In genomic region chr13:73310183-73310929, GRCm38 (mm10) we compare ENCODE assay signal across 9 mouse cellular contexts. TPM values are rescaled to one million over a fixed set of nuclear protein-coding genes. Genes with fewer than 3 reads are reported as not detected.
DNase-seq lines count a peak whose midpoint lies in the region; ATAC-seq lines count a peak whose summit lies in the region.
"Had no signal": no experiment of that assay in that cellular context is flagged by ENCODE, and none has a peak within 500 bp of the region (broad histone marks: within the 10 kb centered on the region; RNA-seq: fewer than 3 reads in every experiment).

No protein-coding gene starts in this region.

- ATAC-seq in forebrain, embryonic 13.5 days, result peak; percentile 58; the same call in 1 of the 2 replicates
- ATAC-seq in inflammation-experienced regulatory T-cells, adult 6 months, result peak; percentile 49
- ATAC-seq in lung, embryonic 16.5 days (ENCODE audit: low read depth), result peak; percentile 67

- no peak overlapping the region for H3K4me2 ChIP-seq in forebrain, embryonic 13.5 days
- no peak overlapping the region for H3K4me2 ChIP-seq in lung, embryonic 16.5 days (ENCODE audit: low read depth, low read length)

- no peak overlapping the region for H3K4me3 ChIP-seq in forebrain, embryonic 13.5 days
- H3K4me3 ChIP-seq in lung, embryonic 16.5 days (ENCODE audit: low read length), result no peak overlapping the region
- H3K4me3 ChIP-seq: megakaryocyte, embryonic 14.5 days had no signal

- WGBS in forebrain, embryonic 13.5 days, result 19% methylated on average over 8 of the region's 8 CpGs
- WGBS in lung, embryonic 16.5 days, result 12% methylated on average over 8 of the region's 8 CpGs

- DNase-seq in cerebellum, postnatal 36 days, result peak; percentile 17 to 21
- no peak for DNase-seq in cerebellum, adult 8-10 months
- DNase-seq in 416B (ENCODE audit: low read depth), result peak; percentile 41
- peak; percentile 75 for DNase-seq in adrenal gland, postnatal 10 days
- DNase-seq in spleen, postnatal 4 days (ENCODE audit: low spot score in 2 of 2), result peak; percentile 35 to 77

- no peak overlapping the region for H3K27ac ChIP-seq in forebrain, embryonic 13.5 days
- no peak overlapping the region for H3K27ac ChIP-seq in lung, embryonic 16.5 days (ENCODE audit: low read length)

- no peak overlapping the region for H3K9ac ChIP-seq in forebrain, embryonic 13.5 days
- no peak overlapping the region for H3K9ac ChIP-seq in lung, embryonic 16.5 days (ENCODE audit: low read length)

- no peaks in the 10 kb centered on the region for H3K9me3 ChIP-seq in forebrain, embryonic 13.5 days (replicated peaks)
- H3K9me3 ChIP-seq in lung, embryonic 16.5 days (ENCODE audit: control insufficient read depth, low read length), result no peaks in the 10 kb centered on the region
- H3K9me3 ChIP-seq: megakaryocyte, embryonic 14.5 days had no signal

- H3K27me3 ChIP-seq in forebrain, embryonic 13.5 days, result 0 out of 2 replicates have a peak, but pooled peaks cover 5% of the 10 kb centered on the region
- no peaks in the 10 kb centered on the region for H3K27me3 ChIP-seq in lung, embryonic 16.5 days (ENCODE audit: control insufficient read depth, insufficient read depth, low read depth, low read length)

- H3K36me3 ChIP-seq in forebrain, embryonic 13.5 days (ENCODE audit: poor library complexity, severe bottlenecking), result peaks cover 3% of the 10 kb centered on the region; the same call in 1 of the 2 replicates
- no peaks in the 10 kb centered on the region for H3K36me3 ChIP-seq in lung, embryonic 16.5 days (ENCODE audit: control insufficient read depth, insufficient read depth, low read length)

- peaks cover 14% of the 10 kb centered on the region for H3K4me1 ChIP-seq in forebrain, embryonic 13.5 days
- no peaks in the 10 kb centered on the region for H3K4me1 ChIP-seq in lung, embryonic 16.5 days (replicated peaks; ENCODE audit: control insufficient read depth, insufficient read depth, low read length)

RNA-seq across cellular contexts. Expression of gene Mrpl36, which starts 18.0 kb away (rescaled TPM):
- total RNA-seq in adrenal gland, postnatal 10 days (2021), result 10 to 100 TPM; 61.6 to 71.0 TPM
- 114 and 115 TPM in 2 replicates for polyA plus RNA-seq in forebrain, embryonic 13.5 days (2015; fragmentation: Nextera tagmentation; extraction: Ambion mirVana)
- 100 to 1,000 TPM; 116 to 149 (median 137) TPM for polyA plus RNA-seq in inflammation-experienced regulatory T-cells, adult 6 months (2017; shearing (Covaris generic))
- polyA plus RNA-seq in lung, embryonic 16.5 days (2015; fragmentation: Nextera tagmentation; extraction: Ambion mirVana), result 122 and 124 TPM in 2 replicates

RNA-seq across cellular contexts. Expression of gene Ndufs6, which starts 18.0 kb away (rescaled TPM):
- 100 to 1,000 TPM; 409 to 487 TPM for total RNA-seq in adrenal gland, postnatal 10 days (2021)
- polyA plus RNA-seq in forebrain, embryonic 13.5 days (2015; fragmentation: Nextera tagmentation; extraction: Ambion mirVana), result 386 and 392 TPM in 2 replicates
- 100 to 1,000 TPM; 118 to 174 (median 174) TPM for polyA plus RNA-seq in inflammation-experienced regulatory T-cells, adult 6 months (2017; shearing (Covaris generic))
- polyA plus RNA-seq in lung, embryonic 16.5 days (2015; fragmentation: Nextera tagmentation; extraction: Ambion mirVana), result 403 and 405 TPM in 2 replicates

RNA-seq across cellular contexts. Expression of gene Irx4, which starts 50.1 kb away (rescaled TPM):
- total RNA-seq in adrenal gland, postnatal 10 days (2021), result not detected
- polyA plus RNA-seq in forebrain, embryonic 13.5 days (2015; fragmentation: Nextera tagmentation; extraction: Ambion mirVana), result not detected in 2 replicates
- not detected for polyA plus RNA-seq in inflammation-experienced regulatory T-cells, adult 6 months (2017; shearing (Covaris generic))
- 0.20 TPM in 1 of 2 replicates, not detected in the other for polyA plus RNA-seq in lung, embryonic 16.5 days (2015; fragmentation: Nextera tagmentation; extraction: Ambion mirVana)
